Mouse (Mus musculus) intestine, postnatal 0 days (tissue): ENCODE measurements around the gene Galk2. TPM values are rescaled to one million over a fixed set of nuclear protein-coding genes. Genes with fewer than 3 reads are reported as not detected.
A peak's percentile ranks its signal among the peaks of the same experiment; 100 is the strongest.

Experiments used
- ATAC-seq: fragments of 200-750 bp; cut with Nextera tagmentation; 2 replicates; pipeline ENCODE4 v1.8.0; 2017; ENCODE audit warnings: mild to moderate bottlenecking, moderate TSS enrichment, moderate library complexity
- H3K27ac ChIP-seq: fragments of 300-500 bp; sonication (generic); 2 replicates; pipeline ENCODE4 v1.5.1; 2014; ENCODE audit warnings: mild to moderate bottlenecking, low read depth, low read length, moderate library complexity
- H3K27me3 ChIP-seq: fragments of 300-500 bp; sonication (generic); replicated peaks from 2 replicates; pipeline ENCODE4 v1.6.1; 2014; ENCODE audit warnings: low read length, mixed read lengths; ENCODE audit not compliant: control insufficient read depth, insufficient read depth
- H3K36me3 ChIP-seq: fragments of 300-500 bp; sonication (generic); 2 replicates; pipeline ENCODE4 v1.6.1; 2014; ENCODE audit warnings: mild to moderate bottlenecking, moderate library complexity; ENCODE audit not compliant: control insufficient read depth, insufficient read depth
- H3K4me1 ChIP-seq: fragments of 300-500 bp; sonication (generic); replicated peaks from 2 replicates; pipeline ENCODE4 v1.6.1; 2014; ENCODE audit warnings: antibody characterized with exemption, low read length, mixed read lengths; ENCODE audit not compliant: control insufficient read depth, insufficient read depth
- H3K4me2 ChIP-seq: fragments of 300-500 bp; sonication (generic); replicated peaks from 2 replicates; pipeline ENCODE4 v1.6.1; 2014; ENCODE audit warnings: low read depth, mild to moderate bottlenecking, moderate library complexity
- H3K4me3 ChIP-seq: fragments of 300-500 bp; sonication (generic); 2 replicates; pipeline ENCODE4 v1.5.1; 2014; ENCODE audit warnings: low read depth, low read length
- H3K9ac ChIP-seq: fragments of 300-500 bp; sonication (generic); 2 replicates; pipeline ENCODE4 v1.6.1; 2014; ENCODE audit warnings: mild to moderate bottlenecking, low read depth, low read length
- H3K9me3 ChIP-seq: fragments of 300-500 bp; sonication (generic); 2 replicates; pipeline ENCODE4 v1.6.1; 2016; ENCODE audit warnings: mixed run types; ENCODE audit not compliant: control insufficient read depth
- CTCF ChIP-seq: sonication (generic); IDR thresholded peaks from 2 replicates; pipeline ENCODE4 v1.5.1; 2016; ENCODE audit warnings: low read depth, mild to moderate bottlenecking, control low read depth, antibody characterized with exemption, moderate library complexity
- WGBS: fragments of 180-500 bp; shearing (Covaris S2); extraction: QIAGEN DNeasy Blood & Tissue Kit; methylation state at CpG from one replicate; pipeline ENCODE4 v1.1.7; 2014; 5-methylcytosine and 5-hydroxymethylcytosine counted together
- polyA plus RNA-seq: library from polyadenylated mRNA; unstranded; fragments of >200 nt; fragmentation: Nextera tagmentation; extraction: Ambion mirVana; gene quantifications from 2 replicates; pipeline ENCODE4 v1.2.1, GENCODE M21; 2015

The Galk2 gene
- polyA plus RNA-seq, 1 experiment from 2014 or later: 84.1 TPM

GRCm38 (mm10) chr2:125929872-125930271 lies 71.0 kb downstream of the Galk2 start:
- Histone ChIP-seq H3K4me1 (no peaks in the 10 kb centered on the region), H3K36me3 (peaks cover 31% of the 10 kb centered on the region), H3K27me3 (no peaks in the 10 kb centered on the region), H3K4me2 (no peak overlapping the region), H3K27ac (no peak overlapping the region), H3K9ac (no peak overlapping the region), H3K9me3 (no peaks in the 10 kb centered on the region), H3K4me3 (no peak overlapping the region)
- WGBS: 79% methylated on average over 2 of the region's 2 CpGs
- ATAC-seq: no peak
- no peak for TF ChIP-seq CTCF

DNA sequence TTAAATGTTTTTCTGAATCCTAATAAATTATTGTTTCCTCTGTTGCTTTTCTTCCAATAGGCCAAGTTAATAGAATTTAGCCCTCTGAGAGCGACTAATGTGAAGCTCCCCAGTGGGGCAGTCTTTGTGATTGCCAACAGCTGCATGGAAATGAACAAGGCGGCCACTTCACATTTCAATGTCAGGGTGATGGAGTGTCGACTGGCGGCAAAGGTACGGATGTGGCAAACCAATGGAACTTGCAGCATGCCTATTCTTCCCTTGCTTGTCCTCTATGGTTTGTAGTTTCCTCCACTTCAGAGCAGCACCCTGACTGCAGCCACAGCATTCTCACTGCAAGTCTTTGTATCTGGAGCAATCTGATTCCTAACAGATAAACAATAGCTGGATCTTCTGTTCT lies 72.3 kb downstream of the Galk2 start:
- ATAC-seq: no peak
- no peak for TF ChIP-seq CTCF
- Histone ChIP-seq H3K27me3 (no peaks in the 10 kb centered on the region), H3K4me2 (no peak overlapping the region), H3K27ac (no peak overlapping the region), H3K4me1 (no peaks in the 10 kb centered on the region), H3K9me3 (no peaks in the 10 kb centered on the region), H3K4me3 (no peak overlapping the region), H3K36me3 (peaks cover 31% of the 10 kb centered on the region), H3K9ac (no peak overlapping the region)
- WGBS: 94% methylated on average over 5 of the region's 5 CpGs

- Histone ChIP-seq H3K4me1 (no peaks in the 10 kb centered on the region), H3K9ac (no peak overlapping the region), H3K27ac (no peak overlapping the region), H3K9me3 (no peaks in the 10 kb centered on the region), H3K4me2 (no peak overlapping the region), H3K36me3 (peaks cover 38% of the 10 kb centered on the region), H3K27me3 (no peaks in the 10 kb centered on the region), H3K4me3 (no peak overlapping the region)
- no peak for TF ChIP-seq CTCF
- no peak for ATAC-seq
Observed at GRCm38 (mm10) chr2:125932734-125933133, 73.8 kb downstream of the Galk2 start.

DNA sequence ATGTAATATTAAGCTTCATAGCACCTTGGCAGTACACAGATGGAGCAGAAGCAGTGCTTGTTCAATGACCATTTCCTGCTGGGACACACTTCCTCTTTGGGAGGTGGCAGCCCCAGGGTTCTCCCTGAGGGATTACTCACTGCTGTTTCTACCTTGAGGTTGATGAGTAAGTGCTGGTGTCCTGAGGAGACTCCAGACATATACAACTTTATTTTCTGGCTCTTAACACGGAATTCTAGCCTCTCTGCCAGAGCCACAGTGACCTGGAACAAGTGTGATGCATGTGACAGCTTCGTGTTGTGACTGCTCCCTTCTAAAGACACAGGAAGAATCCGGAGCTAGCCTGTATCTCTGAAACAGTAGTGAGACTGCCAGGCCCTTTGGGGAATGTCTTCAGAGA lies 75.1 kb downstream of the Galk2 start:
- WGBS: 79% methylated on average over 3 of the region's 3 CpGs
- peaks cover 42% of the 10 kb centered on the region for H3K36me3 ChIP-seq
- no peaks in the 10 kb centered on the region for H3K9me3 ChIP-seq
- H3K27ac ChIP-seq: no peak overlapping the region
- no peak overlapping the region for H3K9ac ChIP-seq
- no peaks in the 10 kb centered on the region for H3K4me1 ChIP-seq
- TF ChIP-seq CTCF: no peak
- H3K4me3 ChIP-seq: no peak overlapping the region
- ATAC-seq: no peak
- H3K27me3 ChIP-seq: no peaks in the 10 kb centered on the region
- H3K4me2 ChIP-seq: no peak overlapping the region

DNA sequence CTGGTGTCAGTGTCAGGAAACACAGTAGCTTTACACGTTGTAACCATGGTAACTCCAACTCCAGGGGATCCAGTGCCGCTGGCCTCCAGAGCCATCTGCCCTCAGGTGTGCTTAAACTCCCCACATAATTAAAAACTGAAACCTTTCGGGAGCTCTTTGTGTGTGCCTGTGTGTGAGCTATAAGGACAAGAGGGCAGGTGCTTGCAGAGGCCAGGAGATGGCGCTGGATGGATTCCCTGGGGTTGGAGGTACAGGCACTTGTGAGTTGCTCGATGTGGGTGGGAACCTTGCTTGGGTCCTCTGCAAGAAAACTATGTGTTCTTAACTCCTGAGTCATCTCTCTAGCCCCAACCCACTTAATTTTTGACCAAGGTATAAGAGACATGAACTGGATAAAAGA lies 77.5 kb downstream of the Galk2 start:
- ATAC-seq: no peak
- Histone ChIP-seq H3K4me3 (no peak overlapping the region), H3K27me3 (no peaks in the 10 kb centered on the region), H3K27ac (no peak overlapping the region), H3K9ac (no peak overlapping the region), H3K4me1 (no peaks in the 10 kb centered on the region), H3K4me2 (no peak overlapping the region), H3K9me3 (no peaks in the 10 kb centered on the region), H3K36me3 (peaks cover 47% of the 10 kb centered on the region)
- peak; percentile 33 for TF ChIP-seq CTCF
- WGBS: 71% methylated on average over 5 of the region's 5 CpGs

GRCm38 (mm10) chr2:125938993-125939642 lies 80.2 kb downstream of the Galk2 start:
- Histone ChIP-seq H3K9ac (no peak overlapping the region), H3K36me3 (peaks cover 26% of the 10 kb centered on the region; the same call in 1 of the 2 replicates), H3K27ac (no peak overlapping the region), H3K27me3 (no peaks in the 10 kb centered on the region), H3K4me3 (no peak overlapping the region), H3K4me1 (no peaks in the 10 kb centered on the region), H3K9me3 (no peaks in the 10 kb centered on the region), H3K4me2 (no peak overlapping the region)
- TF ChIP-seq CTCF: no peak
- WGBS: 92% methylated on average over 6 of the region's 6 CpGs
- ATAC-seq: no peak
